8 mouse cellular contexts compared by ENCODE assay signal in genomic region chr13:46872194-46872593, GRCm38 (mm10). TPM values are rescaled to one million over a fixed set of nuclear protein-coding genes. Genes with fewer than 3 reads are reported as not detected.
A peak's percentile ranks its signal among the peaks of the same experiment; 100 is the strongest.
DNase-seq lines count a peak whose midpoint lies in the region; ATAC-seq and TF ChIP-seq lines count a peak whose summit lies in the region.

No protein-coding gene starts in this region.

- no peak for TF ChIP-seq EP300 in liver, postnatal 0 days (IDR thresholded peaks at IDR 0.05; ENCODE audit: low read depth)

- H3K36me3 ChIP-seq in liver, postnatal 0 days (replicated peaks; ENCODE audit: insufficient read depth, low read length): no peaks in the 10 kb centered on the region
- no peaks in the 10 kb centered on the region for H3K36me3 ChIP-seq in liver, embryonic 12.5 days
- H3K36me3 ChIP-seq in limb, embryonic 10.5 days: no peaks in the 10 kb centered on the region

- no peak overlapping the region for H3K4me3 ChIP-seq in liver, postnatal 0 days (ENCODE audit: low read depth, low read length)
- H3K4me3 ChIP-seq in liver, embryonic 12.5 days: no peak overlapping the region
- H3K4me3 ChIP-seq in limb, embryonic 10.5 days: no peak overlapping the region

- no peak overlapping the region for H3K4me2 ChIP-seq in liver, postnatal 0 days (ENCODE audit: low read depth, low read length)
- H3K4me2 ChIP-seq in liver, embryonic 12.5 days: no peak overlapping the region

- no peaks in the 10 kb centered on the region for H3K27me3 ChIP-seq in liver, postnatal 0 days (ENCODE audit: insufficient read depth, low read length)
- H3K27me3 ChIP-seq in liver, embryonic 12.5 days (replicated peaks): no peaks in the 10 kb centered on the region
- H3K27me3 ChIP-seq in limb, embryonic 10.5 days (ENCODE audit: low read depth, poor library complexity, severe bottlenecking): no peaks in the 10 kb centered on the region

- no peak overlapping the region for H3K27ac ChIP-seq in liver, postnatal 0 days (ENCODE audit: low read depth)
- no peak overlapping the region for H3K27ac ChIP-seq in liver, embryonic 12.5 days
- H3K27ac ChIP-seq in limb, embryonic 10.5 days: no peak overlapping the region

- peak; percentile 18; the same call in 1 of the 2 replicates for TF ChIP-seq CTCF in liver, postnatal 0 days (IDR thresholded peaks at IDR 0.05; ENCODE audit: low read depth)

- H3K9ac ChIP-seq in liver, postnatal 0 days (replicated peaks): no peak overlapping the region
- no peak overlapping the region for H3K9ac ChIP-seq in liver, embryonic 12.5 days

- ATAC-seq in liver, postnatal 0 days: no peak
- ATAC-seq in liver, embryonic 12.5 days: no peak

- 70% methylated on average over 6 of the region's 6 CpGs for WGBS in liver, postnatal 0 days (ENCODE audit: insufficient replicate concordance)
- 69% methylated on average over 6 of the region's 6 CpGs for WGBS in liver, embryonic 12.5 days (ENCODE audit: insufficient replicate concordance)
- WGBS in limb, embryonic 10.5 days: 72% methylated on average over 6 of the region's 6 CpGs

- H3K4me1 ChIP-seq in liver, postnatal 0 days (ENCODE audit: insufficient read depth): peaks cover 9% of the 10 kb centered on the region; the same call in 1 of the 2 replicates
- H3K4me1 ChIP-seq in liver, embryonic 12.5 days: peaks cover 32% of the 10 kb centered on the region; the same call in 1 of the 2 replicates
- peaks cover 16% of the 10 kb centered on the region for H3K4me1 ChIP-seq in limb, embryonic 10.5 days

- no peaks in the 10 kb centered on the region for H3K9me3 ChIP-seq in liver, postnatal 0 days (ENCODE audit: low read length)
- no peaks in the 10 kb centered on the region for H3K9me3 ChIP-seq in liver, embryonic 12.5 days (replicated peaks)
- H3K9me3 ChIP-seq in limb, embryonic 10.5 days (replicated peaks): no peaks in the 10 kb centered on the region

- peak; percentile 29 to 64 for DNase-seq in adrenal gland, adult (ENCODE audit: inconsistent age in 2 of 2, low spot score in 1 of 2)
- no peak for DNase-seq in adrenal gland, postnatal 10 days
- no peak for DNase-seq in liver, postnatal 0 days
- peak; percentile 41 for DNase-seq in limb, embryonic 10.5 days (ENCODE audit: low spot score)
- peak; percentile 62 for DNase-seq in retina, postnatal 1 day
- no peak for DNase-seq in liver
- no peak for DNase-seq in gastrocnemius, adult 8-10 months (ENCODE audit: low spot score in 2 of 2)

RNA-seq across cellular contexts. Expression of gene Kif13a, which starts 57.5 kb away (rescaled TPM):
- total RNA-seq in adrenal gland, postnatal 10 days (2021): 10 to 100 TPM; 29.3 to 38.6 TPM
- polyA plus RNA-seq in liver, postnatal 0 days (2015; fragmentation: Nextera tagmentation; extraction: Ambion mirVana): 4.9 and 5.4 TPM in 2 replicates
- 6.9 and 7.8 TPM in 2 replicates for polyA plus RNA-seq in liver, embryonic 12.5 days (2016; fragmentation: Nextera tagmentation; extraction: Ambion mirVana)
- 13.5 and 13.6 TPM in 2 replicates for polyA plus RNA-seq in limb, embryonic 10.5 days (2016; fragmentation: Nextera tagmentation; extraction: Ambion mirVana)
- total RNA-seq in gastrocnemius, adult 8-10 months (2022): 100 to 1,000 TPM in 2 of 4 experiments, 10 to 100 TPM in 2; 88.4 to 103 (median 97.4) TPM

Comparison
In these comparisons a context has a peak if more than half of its experiments do, and no peak if none do; other contexts are left out.
1. DNase-seq: peak in adrenal gland, adult (2 of 2), limb, embryonic 10.5 days (single experiment) and retina, postnatal 1 day (single experiment); none in adrenal gland, postnatal 10 days (single experiment), liver, postnatal 0 days (single experiment), liver (single experiment) and gastrocnemius, adult 8-10 months (0 of 2).